Mouse (Mus musculus) adrenal gland, postnatal 25 days (tissue): ENCODE measurements around the gene Tmem183a. TPM values are rescaled to one million over a fixed set of nuclear protein-coding genes. Genes with fewer than 3 reads are reported as not detected.

Source experiments
- DNase-seq: peaks from one replicate; pipeline ENCODE4 v3.0.0; 2021; ENCODE audit warnings: mixed read lengths
- total RNA-seq: library from RNA; stranded (reverse); gene quantifications from 2 replicates; pipeline ENCODE4 v1.2.3, GENCODE M21; 2021

The Tmem183a gene
- total RNA-seq, 1 experiment from 2014 or later, result 56.3 TPM

- DNase-seq, result no peak
These were observed 43.5 kb downstream of the Tmem183a start for GRCm38 (mm10) chr1:134318261-134318660.

- no peak for DNase-seq
These were observed 45.4 kb downstream of the Tmem183a start for GRCm38 (mm10) chr1:134316361-134316760.

GRCm38 (mm10) chr1:134315181-134315580, 46.6 kb downstream of the Tmem183a start:
- DNase-seq, result no peak

- DNase-seq, result no peak
These were observed 50.0 kb downstream of the Tmem183a start for GRCm38 (mm10) chr1:134311760-134312159.

DNA sequence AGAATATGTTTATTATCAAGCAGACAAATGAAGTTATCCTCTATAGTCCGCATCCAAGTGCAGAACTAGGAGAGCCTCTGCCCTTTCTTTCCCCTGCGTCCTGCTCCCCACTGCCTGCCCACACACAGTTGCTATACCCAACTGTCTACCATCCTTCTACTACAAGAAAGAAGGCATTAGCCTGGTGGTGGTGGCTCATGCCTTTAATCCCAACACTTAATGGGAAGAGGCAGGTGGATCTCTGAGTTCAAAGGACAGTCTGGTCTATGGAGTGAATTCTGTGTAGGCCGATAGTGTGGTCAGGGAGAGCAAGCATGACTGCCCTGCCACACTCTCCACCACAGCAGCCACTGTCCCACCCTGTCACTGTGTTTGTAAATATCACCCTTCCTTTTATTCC, 51.0 kb downstream of the Tmem183a start:
- no peak for DNase-seq

DNA sequence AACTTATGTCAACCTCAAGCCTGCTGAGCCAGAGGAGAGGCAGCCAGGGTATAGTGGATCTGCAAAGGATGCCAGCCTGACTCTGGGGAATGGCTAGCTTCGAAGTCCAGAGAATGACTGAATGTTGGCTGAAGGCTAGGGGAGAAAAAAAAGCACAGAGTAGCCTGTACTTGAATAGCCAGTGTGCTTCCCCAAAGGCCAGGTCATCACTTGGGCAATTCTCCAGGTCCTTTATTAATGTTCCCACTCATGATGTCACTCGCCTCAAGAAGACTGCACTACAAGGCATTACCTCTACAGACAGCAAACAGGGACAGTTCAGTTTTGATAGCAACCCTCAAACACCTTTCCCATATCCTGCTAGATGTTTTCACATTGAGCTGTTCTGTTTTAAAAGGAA, 51.5 kb downstream of the Tmem183a start:
- no peak for DNase-seq

- DNase-seq, result no peak
These were observed 54.4 kb downstream of the Tmem183a start for GRCm38 (mm10) chr1:134307409-134307808.

DNA sequence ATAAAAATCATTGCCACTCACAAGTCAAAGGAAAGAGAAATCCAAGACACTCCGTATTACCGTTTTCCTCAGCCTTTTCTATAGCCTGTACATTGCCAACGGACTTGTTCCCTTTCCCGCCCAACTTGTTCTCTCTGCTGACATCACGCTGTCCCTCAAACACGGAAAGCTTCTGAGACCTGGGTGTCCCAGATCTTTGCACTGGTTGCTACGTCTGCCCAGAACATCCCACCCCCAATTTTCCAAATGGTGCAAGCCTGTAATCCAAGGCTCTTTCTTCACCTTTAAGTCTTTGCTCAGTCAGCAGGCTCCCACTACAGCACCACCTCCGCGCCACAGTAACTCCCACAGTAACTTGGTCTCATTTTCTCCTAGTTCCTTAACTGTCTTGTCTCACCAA, 56.8 kb downstream of the Tmem183a start:
- no peak for DNase-seq

DNA sequence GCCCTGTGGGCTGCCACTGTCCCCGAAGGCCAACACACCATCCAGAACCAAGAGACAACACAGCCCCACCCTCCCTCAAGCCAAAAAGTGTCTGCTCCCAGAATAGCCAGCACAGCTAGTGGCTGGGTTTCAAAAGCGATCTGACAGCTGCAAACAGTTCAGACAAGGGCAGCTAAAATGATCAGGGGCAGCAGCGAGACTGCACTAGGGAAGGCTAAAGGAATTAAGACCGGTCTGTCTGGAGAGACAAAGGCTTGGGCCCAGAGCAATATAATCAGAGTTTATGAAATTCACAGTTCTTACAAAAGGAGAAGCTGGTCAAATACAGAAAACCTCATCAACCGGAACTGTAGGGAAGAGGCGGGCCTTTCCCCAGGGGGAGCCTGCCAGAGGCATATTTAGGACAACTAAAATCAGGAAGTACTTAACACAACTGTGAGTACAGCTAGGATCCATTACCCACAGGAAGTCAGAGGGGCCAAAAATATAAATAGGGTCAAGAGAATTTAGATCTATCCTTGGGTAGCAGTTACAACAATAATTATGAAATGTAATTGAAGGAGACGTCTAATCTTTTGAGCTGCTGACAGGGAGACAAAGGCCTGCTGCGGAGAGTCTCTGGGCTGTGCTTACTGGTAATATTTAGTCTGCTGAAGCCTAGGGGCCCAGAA, 59.1 kb downstream of the Tmem183a start:
- DNase-seq, result no peak

- DNase-seq, result no peak
These were observed 63.0 kb downstream of the Tmem183a start for GRCm38 (mm10) chr1:134298636-134299411.

GRCm38 (mm10) chr1:134297265-134297664, 64.5 kb downstream of the Tmem183a start:
- DNase-seq, result no peak

Other genes starting within 250 kb of the Tmem183a start
- 1.5 and 1.7 TPM in 2 replicates for gene Chil1, start 179.8 kb downstream of the Tmem183a start, total RNA-seq
- gene Mybph, start 168.5 kb downstream of the Tmem183a start, total RNA-seq, result not detected in 2 replicates
- 89.7 and 151 TPM in 2 replicates for gene Adora1, start 126.5 kb downstream of the Tmem183a start, total RNA-seq
- not detected in 2 replicates for gene Myog, start 72.0 kb downstream of the Tmem183a start, total RNA-seq
- 0.67 and 2.0 TPM in 2 replicates for gene Ppfia4, start 29.1 kb downstream of the Tmem183a start, total RNA-seq
- not detected in 2 replicates for gene 4933406M09Rik, start 24.0 kb upstream of the Tmem183a start, total RNA-seq
- 51.2 and 62.0 TPM in 2 replicates for gene Cyb5r1, start 43.6 kb upstream of the Tmem183a start, total RNA-seq
- 129 and 132 TPM in 2 replicates for gene Adipor1, start 53.4 kb upstream of the Tmem183a start, total RNA-seq
- gene Klhl12, start 93.6 kb upstream of the Tmem183a start, total RNA-seq, result 20.1 and 24.9 TPM in 2 replicates
- 34.1 and 38.4 TPM in 2 replicates for gene Rabif, start 132.7 kb upstream of the Tmem183a start, total RNA-seq
- gene Mgat4e, start 187.7 kb upstream of the Tmem183a start, total RNA-seq, result not detected in 2 replicates
- 45.5 and 55.4 TPM in 2 replicates for gene Kdm5b, start 198.2 kb upstream of the Tmem183a start, total RNA-seq